Mouse (Mus musculus) duodenum, adult 2 months (tissue): ENCODE measurements around the gene AI661453. TPM values are rescaled to one million over a fixed set of nuclear protein-coding genes. Genes with fewer than 3 reads are reported as not detected.

Experiments used
- polyA plus RNA-seq: library from polyadenylated mRNA; depleted of rRNA; stranded (reverse); fragments of >200 nt; gene quantifications from 2 replicates; pipeline ENCODE4 v1.2.3, GENCODE M21; 2012; ENCODE audit warnings: low replicate concordance; rRNA removed

Gene AI661453
- polyA plus RNA-seq = 12.2 and 21.8 TPM in 2 replicates

GRCm38 (mm10) chr17:47436156-47436906 is at the start of gene AI661453:
Gene AI661453 (plus strand): TSS chr17:47436615.

DNA sequence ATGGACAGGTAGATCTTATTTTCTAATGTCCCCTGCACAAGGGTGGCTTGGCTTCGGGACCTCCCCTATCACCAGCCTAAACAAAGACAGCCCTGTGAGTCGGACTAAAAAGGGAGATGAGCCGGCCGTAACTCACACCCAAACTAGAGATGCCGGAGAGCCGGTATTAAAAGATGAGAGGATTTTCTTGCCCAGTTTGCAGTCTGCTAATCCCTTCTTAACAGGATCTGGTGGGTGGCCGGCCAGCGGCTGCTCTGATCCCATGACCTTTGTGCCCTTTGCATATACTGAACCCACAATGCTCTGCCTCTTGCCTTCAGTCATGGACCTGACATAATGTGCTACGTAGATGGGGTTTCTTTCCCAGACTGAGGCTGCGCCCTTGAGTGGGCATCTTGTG is 36.0 kb upstream of the AI661453 start, which contains the start of gene Guca1a:
TSS of gene Guca1a (minus strand) at position 134 of the 400 bp plus-strand sequence.

DNA sequence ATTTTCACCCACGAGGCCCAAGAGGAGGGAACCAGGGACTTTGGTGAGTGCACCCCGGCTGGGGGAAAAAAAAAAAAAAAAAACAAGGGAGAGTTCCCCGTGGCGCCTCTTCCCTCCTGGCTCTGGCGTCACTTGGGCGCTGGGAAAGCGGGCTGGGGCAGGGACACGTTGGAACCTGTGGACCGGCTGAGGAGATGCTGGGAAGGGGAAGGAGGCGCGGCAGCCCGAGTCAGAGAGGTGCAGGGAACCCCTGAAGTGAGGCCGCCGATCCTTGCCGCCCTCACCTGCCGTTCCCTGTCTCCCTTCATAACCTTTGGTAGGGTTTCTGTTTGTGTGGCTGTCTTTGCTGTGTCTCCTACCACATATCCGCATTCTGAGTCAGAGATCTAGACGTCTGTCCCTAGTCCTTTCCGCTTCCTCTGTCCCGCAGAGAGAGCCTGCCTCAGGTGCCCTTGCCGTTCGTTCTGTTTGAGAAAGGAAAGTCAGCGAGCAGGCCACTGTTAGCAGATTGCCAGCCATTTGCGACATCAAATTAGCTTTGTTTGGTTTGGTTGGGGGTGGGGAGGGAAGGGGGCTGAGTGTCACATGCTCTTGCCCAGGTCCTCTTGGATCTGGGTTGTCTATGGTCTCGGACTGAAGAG is 612 bp downstream of the AI661453 start, which contains the start of gene 1700001C19Rik:
TSS of gene 1700001C19Rik (minus strand) at position 470 of the 641 bp plus-strand sequence.

GRCm38 (mm10) chr17:47501946-47502706 is 65.7 kb downstream of the AI661453 start, which contains the start of gene Taf8:
Gene Taf8 (minus strand): TSS chr17:47502292.

GRCm38 (mm10) chr17:47504941-47505346 is 68.5 kb downstream of the AI661453 start, which contains the start of gene Ccnd3:
Gene Ccnd3 (plus strand): TSS chr17:47505051.

Other genes with a start within 250 kb of the AI661453 start
- 9.9 and 14.2 TPM in 2 replicates for gene Mrps10, start 67.7 kb upstream of the AI661453 start, polyA plus RNA-seq
- gene Guca1b, start 51.2 kb upstream of the AI661453 start, polyA plus RNA-seq = 0.61 and 1.0 TPM in 2 replicates
- gene Guca1a, start 36.0 kb upstream of the AI661453 start, polyA plus RNA-seq = 2.0 and 4.0 TPM in 2 replicates
- 0.13 and 0.34 TPM in 2 replicates for gene 1700001C19Rik, start 761 bp downstream of the AI661453 start, polyA plus RNA-seq
- 7.9 and 9.1 TPM in 2 replicates for gene Taf8, start 65.7 kb downstream of the AI661453 start, polyA plus RNA-seq
- 58.8 and 63.9 TPM in 2 replicates for gene Ccnd3, start 68.4 kb downstream of the AI661453 start, polyA plus RNA-seq
- gene Bysl, start 174.9 kb downstream of the AI661453 start, polyA plus RNA-seq = 3.6 and 4.3 TPM in 2 replicates
- gene Med20, start 175.0 kb downstream of the AI661453 start, polyA plus RNA-seq = 7.5 and 8.3 TPM in 2 replicates
- 1.2 TPM in 1 of 2 replicates, not detected in the other for gene Gm20517, start 175.0 kb downstream of the AI661453 start, polyA plus RNA-seq
- 3.6 and 7.2 TPM in 2 replicates for gene Usp49, start 194.1 kb downstream of the AI661453 start, polyA plus RNA-seq